Mouse (Mus musculus) C2C12 (cell line): Measurements from ENCODE around the gene Bad. TPM values are rescaled to one million over a fixed set of nuclear protein-coding genes. Genes with fewer than 3 reads are reported as not detected.

Experiments used
- H3K27me3 ChIP-seq: one replicate; pipeline ENCODE4 v1.6.1; 2011; ENCODE audit not compliant: control insufficient read depth, insufficient read depth, insufficient read length
- H3K36me3 ChIP-seq: one replicate; pipeline ENCODE4 v1.6.1; 2011; ENCODE audit not compliant: control insufficient read depth, insufficient read depth
- H3K4me3 ChIP-seq: one replicate; pipeline ENCODE4 v1.5.1; 2011; ENCODE audit warnings: mild to moderate bottlenecking, control low read depth; ENCODE audit not compliant: poor library complexity, insufficient read depth, severe bottlenecking
- H3K79me2 ChIP-seq: one replicate; pipeline ENCODE4 v1.6.1; 2011; ENCODE audit not compliant: control insufficient read depth, insufficient read depth
- H3K79me3 ChIP-seq: one replicate; pipeline ENCODE4 v1.6.1; 2011; ENCODE audit warnings: low read depth, control low read depth
- H3ac ChIP-seq: one replicate; pipeline ENCODE3; 2011; ENCODE audit warnings: low read depth; ENCODE audit not compliant: control insufficient read depth, insufficient read length
- CEBPB ChIP-seq: IDR thresholded peaks from one replicate; pipeline ENCODE4 v1.6.1; 2011; ENCODE audit warnings: low read depth, mild to moderate bottlenecking, control low read depth, moderate library complexity
- CTCF ChIP-seq: IDR thresholded peaks from one replicate; pipeline ENCODE4 v1.5.1; 2011; ENCODE audit not compliant: control insufficient read depth, insufficient read depth, insufficient read length
- FOSL1 ChIP-seq: IDR thresholded peaks from one replicate; pipeline ENCODE4 v1.8.0; 2011; ENCODE audit warnings: mild to moderate bottlenecking, low read length; ENCODE audit not compliant: poor library complexity, insufficient read depth, severe bottlenecking
- MAX ChIP-seq: IDR thresholded peaks from one replicate; pipeline ENCODE4 v1.6.1; 2011; ENCODE audit warnings: mild to moderate bottlenecking, control low read depth
- MYOD1 ChIP-seq: IDR thresholded peaks from one replicate; pipeline ENCODE4 v1.6.1; 2011; ENCODE audit warnings: low read depth; ENCODE audit not compliant: control insufficient read depth, insufficient read length
- MYOG ChIP-seq: IDR thresholded peaks from one replicate; pipeline ENCODE4 v1.6.1; 2011; ENCODE audit not compliant: control insufficient read depth, insufficient read length; ENCODE audit errors: extremely low read depth
- USF1 ChIP-seq: IDR thresholded peaks from one replicate; pipeline ENCODE4 v1.6.1; 2011; ENCODE audit warnings: low read depth, mild to moderate bottlenecking, control low read depth, moderate library complexity
- polyA plus RNA-seq: library from polyadenylated mRNA; unstranded; fragments of >200 nt; fragmentation: generic; extraction: Trizol; gene quantifications from one replicate; pipeline ENCODE4 v1.2.1, GENCODE M21; 2012; ENCODE audit warnings: missing spikeins

The Bad gene
- polyA plus RNA-seq, 1 experiment, result 84.0 TPM

DNA sequence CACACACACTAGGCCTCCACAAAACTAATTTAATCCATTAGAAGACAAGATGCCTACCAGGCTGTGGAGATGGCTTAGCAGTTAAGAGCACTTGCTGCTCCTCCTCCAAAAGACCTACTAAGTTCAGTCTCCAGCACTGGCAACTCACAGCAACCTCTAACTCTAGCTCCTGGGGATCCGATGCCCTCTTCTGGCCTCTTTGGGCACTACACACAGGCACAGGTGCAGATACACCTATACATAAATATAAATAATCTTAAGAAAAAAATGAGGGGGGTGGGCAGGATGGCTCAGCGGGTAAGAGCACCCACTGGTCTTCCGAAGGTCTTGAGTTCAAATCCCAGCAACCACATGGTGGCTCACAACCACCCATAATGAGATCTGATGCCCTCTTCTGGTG lies 5.4 kb upstream of the Bad start:
- no peaks in the 10 kb centered on the region for H3K36me3 ChIP-seq
- no peak overlapping the region for H3ac ChIP-seq
- H3K27me3 ChIP-seq, result peaks cover 18% of the 10 kb centered on the region
- H3K4me3 ChIP-seq, result no peak overlapping the region
- H3K79me3 ChIP-seq, result no peaks in the 10 kb centered on the region
- peaks cover 6% of the 10 kb centered on the region for H3K79me2 ChIP-seq
- TF ChIP-seq USF1 (no peak), MYOD1 (no peak), MYOG (no peak), MAX (no peak), FOSL1 (no peak), CEBPB (no peak), CTCF (no peak)

DNA sequence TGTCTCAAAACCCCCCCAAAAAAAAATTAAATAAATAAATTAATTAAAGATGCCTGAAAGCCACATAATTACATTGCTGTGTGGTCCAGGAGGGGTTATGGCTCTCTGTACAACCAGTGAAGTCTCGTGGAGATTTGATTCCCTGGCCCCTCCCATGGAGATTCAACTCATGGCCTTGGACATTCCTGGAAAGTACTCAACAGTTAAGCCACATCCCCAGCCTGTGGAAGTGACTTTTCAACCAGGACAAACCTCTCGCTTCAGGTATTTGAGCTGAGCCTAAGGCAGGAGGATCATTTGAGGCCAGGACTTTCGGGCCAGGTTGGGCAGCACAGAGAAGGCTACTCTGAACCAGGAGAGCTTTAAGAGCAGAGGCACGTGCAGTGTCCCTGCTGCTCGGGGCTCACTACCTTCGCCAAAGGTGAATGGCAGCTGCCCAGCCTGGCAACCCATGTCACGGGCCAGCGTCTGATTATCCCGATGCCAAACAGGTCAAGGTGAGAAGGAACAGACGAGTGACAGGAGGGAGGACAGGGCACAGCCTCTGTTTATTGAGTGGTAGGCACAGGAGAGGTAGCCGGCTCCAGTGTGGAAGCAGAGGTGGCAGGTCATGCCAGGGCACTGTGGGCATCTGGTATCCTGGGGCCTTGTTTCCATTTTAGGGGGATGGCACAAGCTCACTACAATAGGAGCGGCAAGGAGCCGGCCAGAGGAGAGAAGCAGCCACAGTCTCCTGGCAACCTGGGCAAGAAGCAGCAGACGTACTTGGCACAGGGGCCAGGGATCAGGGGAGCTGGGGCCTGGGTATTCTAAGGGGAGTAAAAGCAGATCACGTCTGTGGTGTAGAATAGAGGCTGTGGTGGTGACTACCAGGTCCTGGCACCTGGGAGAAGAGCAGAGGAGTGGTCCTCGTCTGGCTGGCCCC lies 3.9 kb upstream of the Bad start:
- Histone ChIP-seq H3K36me3 (no peaks in the 10 kb centered on the region), H3K79me2 (peaks cover 10% of the 10 kb centered on the region), H3ac (no peak overlapping the region), H3K4me3 (no peak overlapping the region), H3K27me3 (peaks cover 16% of the 10 kb centered on the region), H3K79me3 (peaks cover 2% of the 10 kb centered on the region)
- no peak for TF ChIP-seq CTCF
- TF ChIP-seq MAX, result no peak
- TF ChIP-seq MYOG, result no peak
- TF ChIP-seq USF1, result no peak
- no peak for TF ChIP-seq FOSL1
- TF ChIP-seq CEBPB, result no peak
- TF ChIP-seq MYOD1, result no peak

DNA sequence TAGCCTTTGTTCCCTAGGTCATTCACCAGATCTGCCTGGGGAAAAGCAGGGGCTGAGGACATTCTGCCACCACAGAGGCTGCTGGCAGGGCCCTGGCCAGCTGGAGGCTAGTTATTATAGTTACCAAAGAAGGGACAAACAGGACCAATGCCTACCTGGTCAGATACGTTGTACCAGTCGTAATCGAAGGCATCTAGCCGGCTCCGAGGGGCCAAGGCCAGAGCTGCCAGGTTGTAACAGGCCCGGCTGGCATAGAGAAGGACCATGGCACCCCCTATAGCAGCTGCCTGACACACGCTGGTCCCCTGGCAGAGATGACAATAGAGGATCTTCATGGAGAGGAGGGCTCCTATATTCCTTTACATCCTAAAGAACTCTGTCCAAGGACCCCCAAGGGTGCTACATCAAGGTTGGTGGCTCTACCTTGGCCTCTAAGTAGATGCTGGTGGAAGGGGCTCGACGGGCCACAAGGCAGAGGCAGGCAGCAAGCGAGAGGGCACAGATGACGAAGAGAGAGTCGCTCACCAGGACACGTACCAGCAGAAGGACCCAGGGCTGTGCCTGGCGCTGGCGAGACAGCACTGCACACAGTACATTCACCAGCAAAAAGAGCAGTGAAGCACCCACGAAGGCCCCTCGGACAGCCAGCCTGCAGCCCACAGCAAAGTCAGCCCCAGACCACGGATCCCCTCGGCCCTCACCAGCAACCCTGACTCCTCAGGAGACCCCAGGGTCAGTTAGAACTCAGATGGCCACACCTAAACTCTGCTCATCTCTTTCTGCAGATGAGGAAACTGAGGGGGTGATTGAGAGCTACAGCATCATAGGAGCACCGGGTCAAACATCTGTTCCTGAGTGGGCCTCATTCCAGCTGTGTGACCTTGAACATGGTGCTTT lies 2.3 kb upstream of the Bad start:
- Histone ChIP-seq H3K4me3 (no peak overlapping the region), H3K27me3 (peaks cover under 1% of the 10 kb centered on the region), H3ac (no peak overlapping the region), H3K79me2 (peaks cover 25% of the 10 kb centered on the region), H3K36me3 (no peaks in the 10 kb centered on the region), H3K79me3 (peaks cover 2% of the 10 kb centered on the region)
- TF ChIP-seq MAX (no peak), MYOD1 (no peak), USF1 (no peak), CTCF (no peak), CEBPB (no peak), FOSL1 (no peak), MYOG (no peak)

DNA sequence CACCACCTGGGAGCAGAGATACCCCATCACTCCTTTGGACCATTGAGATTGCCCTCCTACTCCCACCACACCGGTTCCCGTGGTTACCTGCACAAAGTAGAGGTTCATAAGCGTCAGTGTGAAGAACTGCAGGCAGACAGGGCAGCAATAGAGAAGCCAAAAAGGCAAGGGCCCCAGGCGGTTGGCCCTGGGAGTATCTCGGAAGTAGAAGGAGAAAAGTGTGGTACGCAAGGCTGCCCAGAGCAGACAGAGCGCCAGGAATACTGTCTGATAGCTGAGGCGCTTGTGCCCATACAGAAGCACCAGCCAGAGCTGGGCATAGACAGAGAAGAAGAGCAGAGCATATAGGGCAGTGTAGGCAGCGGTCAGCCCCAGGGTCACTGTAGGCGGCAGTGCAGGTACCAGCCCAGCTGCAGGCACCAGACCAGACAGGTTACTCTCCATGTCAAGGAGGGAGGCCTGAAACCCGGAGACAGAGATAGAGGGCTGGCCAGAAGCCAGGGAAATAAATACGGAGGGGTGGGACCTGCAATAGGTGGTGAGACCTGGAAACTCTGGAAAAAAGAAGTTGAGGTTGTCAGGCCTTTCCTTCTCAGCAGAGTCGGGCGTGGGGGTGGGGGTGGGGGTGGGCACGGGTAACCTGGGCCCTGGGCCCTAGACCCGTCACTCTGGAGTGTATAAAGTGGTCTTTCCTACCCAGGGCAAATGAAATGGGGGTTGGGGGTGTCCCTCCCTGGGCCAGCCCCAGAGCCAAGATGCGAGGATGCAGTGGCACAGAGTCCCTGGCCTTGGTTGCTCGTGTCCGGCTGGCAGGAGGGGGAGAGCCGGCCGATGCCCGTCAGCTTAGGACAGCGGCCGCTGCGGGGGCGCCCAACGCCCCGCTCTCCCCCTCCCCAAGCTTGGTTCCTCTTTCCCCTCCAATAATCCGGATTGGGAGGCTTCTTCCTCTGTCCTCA lies 987 bp upstream of the Bad start:
- no peak for TF ChIP-seq CTCF
- Histone ChIP-seq H3K79me3 (peaks cover 2% of the 10 kb centered on the region), H3K4me3 (peak overlapping the region; percentile 65), H3ac (peak overlapping the region; percentile 90), H3K79me2 (peaks cover 25% of the 10 kb centered on the region), H3K27me3 (no peaks in the 10 kb centered on the region), H3K36me3 (no peaks in the 10 kb centered on the region)

- Histone ChIP-seq H3K27me3 (no peaks in the 10 kb centered on the region), H3ac (peak within 1 kb of the TSS; percentile 84), H3K79me2 (peaks cover 25% of the 10 kb centered on the region), H3K36me3 (no peaks in the 10 kb centered on the region), H3K4me3 (peak within 1 kb of the TSS; percentile 65), H3K79me3 (peaks cover 2% of the 10 kb centered on the region)
- TF ChIP-seq MAX (peak; percentile 21), MYOD1 (no peak), CEBPB (no peak), CTCF (no peak), USF1 (no peak), MYOG (no peak)
Measured at GRCm38 (mm10) chr19:6942249-6942691, 609 bp downstream of the Bad start, which contains the start of gene Gpr137. Gene Gpr137, minus strand, starts transcription at chr19:6942480.
